Mouse (Mus musculus): Measurements from ENCODE around the gene Zfp36.

Gene Zfp36

DNA sequence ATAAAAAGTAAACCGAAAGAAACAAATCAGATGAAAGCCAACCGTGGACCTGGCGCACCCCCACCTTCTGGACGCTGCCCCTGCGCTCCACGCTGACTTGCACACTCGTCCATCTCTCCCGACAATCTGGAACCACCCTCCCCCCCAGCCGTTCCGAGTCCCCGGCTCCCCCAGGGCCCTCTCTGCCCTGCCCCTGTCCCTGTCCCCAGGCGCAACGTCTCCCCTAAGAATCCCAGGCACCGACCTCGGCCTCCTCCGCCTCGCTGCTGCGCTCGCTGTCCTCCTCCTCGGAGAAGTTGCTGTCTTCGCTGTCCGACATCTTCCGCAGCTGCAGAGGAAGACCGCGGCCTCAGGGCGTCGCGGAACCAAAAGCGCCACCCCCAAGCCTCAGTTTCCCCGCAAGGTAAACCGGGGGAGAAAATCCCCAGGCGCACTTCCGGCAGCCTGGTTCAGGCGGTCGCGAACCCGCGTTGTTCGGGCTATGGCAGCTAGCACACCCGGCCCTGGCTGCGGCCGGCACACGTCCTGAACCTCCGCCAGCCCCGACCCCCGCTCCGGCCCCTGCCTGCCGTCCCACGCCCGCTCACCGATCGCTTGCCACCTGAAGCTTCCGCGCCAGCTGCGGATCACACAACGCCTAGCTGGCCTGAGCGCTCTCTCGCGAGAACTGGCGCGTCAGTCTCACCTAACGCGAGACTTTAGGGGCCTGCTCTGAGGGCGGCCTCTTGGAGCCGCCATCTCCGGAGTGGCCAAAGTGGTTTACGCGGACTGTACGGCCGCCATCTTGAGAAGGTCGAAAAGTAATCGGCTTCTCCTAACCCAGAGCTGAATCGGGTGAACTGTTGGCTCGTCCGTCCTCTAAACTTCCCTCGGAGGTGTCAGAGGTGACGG, 41.7 kb downstream of the Zfp36 start, which contains the start of gene Supt5:
Supt5 (minus strand) TSS at position 639 of the 891 bp plus-strand sequence.
- in situ Hi-C loops (cut with MboI, MseI), result no loop called here

DNA sequence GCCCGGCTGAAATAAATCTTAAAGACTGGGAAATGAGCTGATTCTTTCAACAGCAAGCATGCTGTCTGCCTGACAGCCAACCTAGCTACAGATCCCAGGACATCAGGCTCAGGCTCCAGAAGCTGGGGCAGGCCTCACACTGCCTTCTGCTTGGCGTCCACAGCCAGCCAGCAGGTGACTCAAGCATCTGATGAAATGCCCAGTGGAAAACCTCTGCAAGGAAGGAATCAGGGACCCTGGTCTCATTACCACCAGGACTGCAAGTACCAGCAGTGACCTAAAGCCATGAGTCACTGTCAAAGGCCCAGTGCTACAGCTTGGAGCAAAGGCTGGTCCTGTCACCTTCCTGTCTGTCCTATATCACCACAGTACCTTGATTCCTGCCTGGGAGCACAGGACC, 44.6 kb downstream of the Zfp36 start:
- in situ Hi-C loops (cut with MboI, MseI), result no loop called here

DNA sequence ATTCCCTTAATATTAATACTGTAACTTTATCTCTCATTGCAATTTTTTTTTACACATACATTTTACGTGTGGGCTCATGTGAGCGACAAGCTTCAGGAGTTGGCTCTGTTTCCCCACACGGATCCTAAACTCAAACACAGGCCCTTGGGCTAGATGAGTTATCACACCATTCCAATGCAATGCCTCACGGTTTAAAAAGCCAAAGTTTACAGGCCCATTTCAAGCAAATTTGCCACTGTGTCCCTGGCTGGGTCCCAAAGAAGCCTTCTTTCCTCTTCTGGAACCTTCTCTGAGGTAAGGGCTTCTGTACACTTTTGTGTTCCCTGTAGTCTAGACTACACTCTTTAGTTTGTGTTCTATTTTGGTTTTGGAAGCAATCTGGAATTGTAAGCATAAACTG, 45.5 kb downstream of the Zfp36 start:
- in situ Hi-C loops (cut with MboI, MseI), result no loop called here

GRCm38 (mm10) chr7:28328260-28328659, 51.8 kb downstream of the Zfp36 start:
- in situ Hi-C loops (cut with MboI, MseI), result no loop called here
